Mouse (Mus musculus) myocyte (in vitro differentiated cells): ENCODE data around the gene Tex21. TPM values are rescaled to one million over a fixed set of nuclear protein-coding genes. Genes with fewer than 3 reads are reported as not detected.
"Not testable (repeated sequence)": the region's sequence is repeated elsewhere in the genome, so short reads cannot be mapped to it uniquely, and the experiment has no call there.

Source experiments
- H3K27me3 ChIP-seq: one replicate; pipeline ENCODE4 v1.6.1; 2011; ENCODE audit not compliant: control insufficient read depth, insufficient read depth, insufficient read length
- H3K36me3 ChIP-seq: one replicate; pipeline ENCODE4 v1.6.1; 2011; ENCODE audit not compliant: control insufficient read depth, insufficient read depth
- H3K4me2 ChIP-seq: one replicate; pipeline ENCODE4 v1.6.1; 2011; ENCODE audit warnings: low read depth, control low read depth
- H3K4me3 ChIP-seq: one replicate; pipeline ENCODE4 v1.5.1; 2011; ENCODE audit warnings: mild to moderate bottlenecking, control low read depth, moderate library complexity
- H3K79me2 ChIP-seq: one replicate; pipeline ENCODE4 v1.6.1; 2011; ENCODE audit not compliant: control insufficient read depth, insufficient read depth
- H3ac ChIP-seq: one replicate; pipeline ENCODE4 v1.6.1; 2011; ENCODE audit not compliant: control insufficient read depth, insufficient read length
- CEBPB ChIP-seq: IDR thresholded peaks from 2 replicates; pipeline ENCODE4 v1.6.1; 2011; ENCODE audit warnings: mild to moderate bottlenecking, moderate library complexity; ENCODE audit not compliant: poor library complexity, insufficient read depth, severe bottlenecking
- E2F4 ChIP-seq: IDR thresholded peaks from one replicate; pipeline ENCODE4 v1.6.1; 2011; ENCODE audit warnings: mild to moderate bottlenecking, control low read depth, moderate library complexity; ENCODE audit not compliant: insufficient read depth
- MAX ChIP-seq: IDR thresholded peaks from one replicate; pipeline ENCODE4 v1.6.1; 2011; ENCODE audit warnings: low read depth, mild to moderate bottlenecking, control low read depth
- MYOD1 ChIP-seq, 3 experiments: IDR thresholded peaks; one replicate each; pipeline ENCODE4 v1.6.1; 2011; ENCODE audit warnings: control low read depth in 2 of 3, low read depth in 2 of 3, mild to moderate bottlenecking in 2 of 3, moderate library complexity in 1 of 3; ENCODE audit not compliant: insufficient read length in 2 of 3, control insufficient read depth in 1 of 3
- MYOG ChIP-seq, 3 experiments: IDR thresholded peaks; one replicate each; pipeline ENCODE4 v1.6.1; 2011; ENCODE audit warnings: control low read depth in 2 of 3, low read depth in 2 of 3, mild to moderate bottlenecking in 2 of 3; ENCODE audit not compliant: insufficient read length in 2 of 3, control insufficient read depth in 1 of 3, insufficient read depth in 1 of 3
- POLR2A ChIP-seq: IDR thresholded peaks from one replicate; pipeline ENCODE4 v1.6.1; 2011; ENCODE audit warnings: low read depth, mild to moderate bottlenecking, control low read depth, moderate library complexity; ENCODE audit not compliant: insufficient read length
- POLR2AphosphoS2 ChIP-seq: IDR thresholded peaks from one replicate; pipeline ENCODE4 v1.6.1; 2011; ENCODE audit warnings: low read depth, control low read depth; ENCODE audit not compliant: insufficient read length
- REST ChIP-seq: IDR thresholded peaks from one replicate; pipeline ENCODE4 v1.6.1; 2011; ENCODE audit warnings: mild to moderate bottlenecking, control low read depth, moderate library complexity; ENCODE audit not compliant: insufficient read depth, insufficient read length
- SRF ChIP-seq: IDR thresholded peaks from one replicate; pipeline ENCODE4 v1.6.1; 2011; ENCODE audit warnings: low read depth; ENCODE audit not compliant: control insufficient read depth, insufficient read length
- TCF12 ChIP-seq: IDR thresholded peaks from one replicate; pipeline ENCODE4 v1.6.1; 2011; ENCODE audit warnings: mild to moderate bottlenecking, control low read depth; ENCODE audit not compliant: poor library complexity, insufficient read depth, severe bottlenecking
- TCF3 ChIP-seq: IDR thresholded peaks from one replicate; pipeline ENCODE4 v1.6.1; 2011; ENCODE audit warnings: low read depth, control low read depth; ENCODE audit not compliant: insufficient read length
- USF1 ChIP-seq: IDR thresholded peaks from one replicate; pipeline ENCODE4 v1.6.1; 2011; ENCODE audit warnings: low read depth, mild to moderate bottlenecking, control low read depth, moderate library complexity
- polyA plus RNA-seq: library from polyadenylated mRNA; unstranded; fragments of >200 nt; fragmentation: generic; extraction: Trizol; gene quantifications from one replicate; pipeline ENCODE4 v1.2.1, GENCODE M21; 2012; ENCODE audit warnings: missing spikeins

Gene Tex21
- polyA plus RNA-seq, 1 experiment = not detected

- Histone ChIP-seq H3K36me3 (no peaks in the 10 kb centered on the region), H3K4me3 (no peak overlapping the region), H3K4me2 (no peak overlapping the region), H3ac (no peak overlapping the region), H3K79me2 (no peaks in the 10 kb centered on the region), H3K27me3 (no peaks in the 10 kb centered on the region)
- TF ChIP-seq MYOD1 (IDR thresholded peaks at IDR 0.05; ENCODE audit: control insufficient read depth in 1 of 3, insufficient read length in 2 of 3, low read depth in 2 of 3) = no peak
- no peak for TF ChIP-seq POLR2AphosphoS2
- no peak for TF ChIP-seq MAX
- TF ChIP-seq USF1 = no peak
- no peak for TF ChIP-seq CEBPB
- no peak for TF ChIP-seq REST
- TF ChIP-seq SRF = no peak
- no peak for TF ChIP-seq POLR2A
- no peak for TF ChIP-seq TCF3
- no peak for TF ChIP-seq MYOG (IDR thresholded peaks at IDR 0.05; ENCODE audit: control insufficient read depth in 1 of 3, insufficient read depth in 1 of 3, insufficient read length in 2 of 3, low read depth in 2 of 3)
- no peak for TF ChIP-seq E2F4
Measured at GRCm38 (mm10) chr12:76235253-76235652, 11.3 kb downstream of the Tex21 start.

GRCm38 (mm10) chr12:76230644-76231043, 15.9 kb downstream of the Tex21 start:
- no peak overlapping the region for H3K4me2 ChIP-seq
- no peaks in the 10 kb centered on the region for H3K36me3 ChIP-seq
- no peaks in the 10 kb centered on the region for H3K79me2 ChIP-seq
- no peak overlapping the region for H3ac ChIP-seq
- no peaks in the 10 kb centered on the region for H3K27me3 ChIP-seq
- H3K4me3 ChIP-seq = no peak overlapping the region
- TF ChIP-seq POLR2A (no peak), REST (no peak), E2F4 (no peak), TCF12 (no peak), MYOD1 (IDR thresholded peaks at IDR 0.05; ENCODE audit: control insufficient read depth in 1 of 3, insufficient read length in 2 of 3, low read depth in 2 of 3) (no peak)

DNA sequence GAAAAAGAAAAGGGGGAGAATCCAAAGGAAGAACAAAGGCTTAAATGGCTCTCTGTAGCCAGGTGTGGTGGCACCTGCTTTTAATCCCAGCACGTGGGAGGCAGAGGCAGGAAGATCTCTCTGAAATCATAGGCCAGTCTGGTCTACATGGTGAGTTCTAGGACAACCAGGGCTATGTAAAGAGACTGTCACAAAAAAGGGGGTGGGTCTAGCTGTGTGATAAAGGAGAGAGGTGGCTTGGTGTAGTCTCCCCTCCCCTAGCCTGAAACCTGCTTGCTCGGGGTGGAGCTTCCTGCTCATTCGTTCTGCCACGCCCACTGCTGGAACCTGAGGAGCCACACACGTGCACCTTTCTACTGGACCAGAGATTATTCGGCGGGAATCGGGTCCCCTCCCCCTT, 24.4 kb downstream of the Tex21 start:
- H3K79me2 ChIP-seq, H3K27me3 ChIP-seq, H3K4me3 ChIP-seq, H3K4me2 ChIP-seq, H3ac ChIP-seq, H3K36me3 ChIP-seq: not testable (repeated sequence)

DNA sequence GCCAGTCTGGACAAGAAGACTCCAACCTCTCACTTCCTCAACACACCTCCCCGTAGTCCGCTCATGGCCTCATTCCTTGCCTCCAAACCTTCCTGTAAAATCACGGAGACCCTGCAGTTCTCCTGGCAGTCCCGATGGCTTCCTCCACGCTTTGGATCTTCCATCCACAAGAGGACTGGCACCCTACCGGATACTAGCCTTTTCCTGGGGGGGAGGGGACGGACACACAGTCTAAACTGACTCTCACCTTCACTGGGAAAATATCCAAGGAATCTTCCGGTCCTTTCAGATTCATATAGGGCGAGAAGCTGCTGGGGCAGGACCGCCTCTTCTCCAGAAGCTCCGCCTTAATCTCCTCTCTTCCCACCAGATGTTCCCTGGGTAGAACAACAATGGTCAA, 29.8 kb downstream of the Tex21 start:
- H3K4me3 ChIP-seq = no peak overlapping the region
- H3K79me2 ChIP-seq = no peaks in the 10 kb centered on the region
- H3K36me3 ChIP-seq = no peaks in the 10 kb centered on the region
- no peak overlapping the region for H3ac ChIP-seq
- TF ChIP-seq MYOD1 (IDR thresholded peaks at IDR 0.05; ENCODE audit: control insufficient read depth in 1 of 3, insufficient read length in 2 of 3, low read depth in 2 of 3) (no peak), SRF (no peak), E2F4 (no peak), TCF3 (no peak), USF1 (no peak), MYOG (IDR thresholded peaks at IDR 0.05; ENCODE audit: control insufficient read depth in 1 of 3, insufficient read depth in 1 of 3, insufficient read length in 2 of 3, low read depth in 2 of 3) (no peak), MAX (no peak), CEBPB (no peak)
- H3K27me3 ChIP-seq = no peaks in the 10 kb centered on the region
- H3K4me2 ChIP-seq = no peak overlapping the region

DNA sequence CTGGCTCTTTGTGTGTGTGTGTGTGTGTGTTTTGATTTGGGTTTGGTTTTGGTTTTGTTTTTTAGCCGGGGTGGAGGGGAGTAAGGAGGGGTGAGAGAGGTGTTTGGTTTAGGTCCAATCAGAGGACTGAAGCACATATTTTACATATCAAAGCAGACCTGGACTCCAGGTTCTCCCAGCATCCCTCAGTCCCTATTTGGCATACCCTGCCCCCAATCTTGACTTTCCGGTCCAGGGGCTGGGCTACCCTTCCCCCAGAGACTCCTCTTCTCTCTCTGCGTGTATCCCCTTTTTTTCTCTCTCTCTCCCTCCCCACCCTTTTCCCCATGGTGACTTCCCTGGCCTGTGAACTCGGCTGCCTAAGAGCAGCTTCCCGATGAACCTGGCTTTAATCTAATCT, 31.4 kb downstream of the Tex21 start:
- TF ChIP-seq POLR2AphosphoS2 (no peak), POLR2A (no peak), TCF12 (no peak), E2F4 (no peak), MYOD1 (IDR thresholded peaks at IDR 0.05; ENCODE audit: control insufficient read depth in 1 of 3, insufficient read length in 2 of 3, low read depth in 2 of 3) (no peak)

GRCm38 (mm10) chr12:76209429-76209974, 37.0 kb downstream of the Tex21 start:
- Histone ChIP-seq H3ac (no peak overlapping the region), H3K4me3 (no peak overlapping the region), H3K79me2 (no peaks in the 10 kb centered on the region), H3K36me3 (no peaks in the 10 kb centered on the region), H3K4me2 (no peak overlapping the region), H3K27me3 (no peaks in the 10 kb centered on the region)
- TF ChIP-seq SRF (no peak), TCF12 (no peak), USF1 (no peak), MYOD1 (IDR thresholded peaks at IDR 0.05; ENCODE audit: control insufficient read depth in 1 of 3, insufficient read length in 2 of 3, low read depth in 2 of 3) (no peak)

More for the DNA sequence above, 31.4 kb downstream of the Tex21 start:
- Histone ChIP-seq H3K4me2 (no peak overlapping the region), H3K79me2 (no peaks in the 10 kb centered on the region), H3ac (no peak overlapping the region), H3K36me3 (no peaks in the 10 kb centered on the region), H3K4me3 (no peak overlapping the region), H3K27me3 (no peaks in the 10 kb centered on the region)
